In the genomic region with DNA sequence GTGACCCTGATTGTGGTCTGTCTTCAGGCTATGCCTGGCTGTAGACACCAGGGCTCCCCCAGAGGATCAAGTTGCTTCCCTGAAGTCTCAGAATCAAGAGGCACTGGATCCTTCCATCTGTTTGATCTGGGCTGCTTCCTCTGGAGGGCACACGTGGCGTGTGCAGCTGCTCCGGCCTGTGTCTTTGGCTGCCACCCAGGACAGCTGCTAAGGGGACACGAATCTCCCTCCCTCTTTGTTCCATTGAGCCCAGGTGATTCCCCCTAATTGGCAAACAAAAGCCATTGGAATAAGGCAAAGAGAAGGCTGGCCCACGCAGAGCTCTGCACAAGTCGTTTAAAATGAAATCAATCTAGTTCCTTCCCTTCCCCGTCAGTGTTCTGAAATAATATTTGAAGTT, we compare ENCODE assay signal across 8 mouse cellular contexts.
DNase-seq lines count a peak whose midpoint lies in the region; ATAC-seq lines count a peak whose summit lies in the region.

No protein-coding gene starts in this region.

- H3K9me3 ChIP-seq in heart, embryonic 12.5 days (replicated peaks) = no peaks in the 10 kb centered on the region
- no peaks in the 10 kb centered on the region for H3K9me3 ChIP-seq in intestine, embryonic 16.5 days (ENCODE audit: control insufficient read depth, low read length)

- H3K27me3 ChIP-seq in heart, embryonic 12.5 days (replicated peaks) = no peaks in the 10 kb centered on the region
- no peaks in the 10 kb centered on the region for H3K27me3 ChIP-seq in intestine, embryonic 16.5 days (replicated peaks; ENCODE audit: control insufficient read depth, insufficient read depth, low read length)

- no peak overlapping the region for H3K9ac ChIP-seq in heart, embryonic 12.5 days
- no peak overlapping the region for H3K9ac ChIP-seq in intestine, embryonic 16.5 days (ENCODE audit: low read depth, low read length)

- peak; percentile 94 for DNase-seq in heart, adult 11 months
- peak; percentile 21 for DNase-seq in right cerebral cortex, postnatal 4 days
- no peak for DNase-seq in right cerebral cortex, postnatal 36 days (ENCODE audit: low spot score in 2 of 2)
- no peak for DNase-seq in thymus, postnatal 36 days
- no peak for DNase-seq in urinary bladder, postnatal 10 days (ENCODE audit: low spot score)
- no peak for DNase-seq in cerebellum, adult 9-11 months

- no peak overlapping the region for H3K4me2 ChIP-seq in heart, embryonic 12.5 days
- no peak overlapping the region for H3K4me2 ChIP-seq in intestine, embryonic 16.5 days (ENCODE audit: low read depth, low read length)

- no peak for ATAC-seq in heart, embryonic 12.5 days (ENCODE audit: insufficient number of reproducible peaks, low FRiP score)
- peak; percentile 44 for ATAC-seq in intestine, embryonic 16.5 days

- no peak overlapping the region for H3K4me3 ChIP-seq in heart, embryonic 12.5 days
- H3K4me3 ChIP-seq in intestine, embryonic 16.5 days (ENCODE audit: low read length) = no peak overlapping the region

- no peaks in the 10 kb centered on the region for H3K4me1 ChIP-seq in heart, embryonic 12.5 days (replicated peaks)
- peaks cover 11% of the 10 kb centered on the region for H3K4me1 ChIP-seq in intestine, embryonic 16.5 days (ENCODE audit: control insufficient read depth, insufficient read depth, low read length)

- H3K36me3 ChIP-seq in heart, embryonic 12.5 days = no peaks in the 10 kb centered on the region
- no peaks in the 10 kb centered on the region for H3K36me3 ChIP-seq in intestine, embryonic 16.5 days (ENCODE audit: control insufficient read depth, insufficient read depth, low read length)

- WGBS in heart, embryonic 12.5 days = 65% methylated on average over 7 of the region's 7 CpGs
- WGBS in intestine, embryonic 16.5 days = 23% methylated on average over 7 of the region's 7 CpGs

- no peak overlapping the region for H3K27ac ChIP-seq in heart, embryonic 12.5 days (ENCODE audit: poor library complexity, severe bottlenecking)
- peak overlapping the region; percentile 30; the same call in 1 of the 2 replicates for H3K27ac ChIP-seq in intestine, embryonic 16.5 days (ENCODE audit: low read length)

Comparison
In these comparisons a context has a peak if more than half of its experiments do, and no peak if none do; other contexts are left out.
1. DNase-seq: peak in heart, adult 11 months (single experiment) and right cerebral cortex, postnatal 4 days (single experiment); none in right cerebral cortex, postnatal 36 days (0 of 2), thymus, postnatal 36 days (0 of 2), urinary bladder, postnatal 10 days (single experiment) and cerebellum, adult 9-11 months (single experiment).